Mouse (Mus musculus) megakaryocyte-erythroid progenitor cell, adult 5-6 weeks (primary cell): ENCODE data around the gene Bet1l. TPM values are rescaled to one million over a fixed set of nuclear protein-coding genes. Genes with fewer than 3 reads are reported as not detected.
"Not testable (repeated sequence)": the region's sequence is repeated elsewhere in the genome, so short reads cannot be mapped to it uniquely, and the experiment has no call there.

Experiments used
- ATAC-seq: replicated peaks from 2 replicates; pipeline ENCODE4 v1.8.0; 2016; ENCODE audit warnings: mild to moderate bottlenecking, inconsistent platforms; ENCODE audit not compliant: severe bottlenecking, poor library complexity, low FRiP score, low TSS enrichment
- total RNA-seq, 2 experiments: library from RNA; stranded (forward) in 1 of 2; stranded (reverse) in 1 of 2; fragments of 200-1000, 215-1000 nt in 1 of 2; fragments of >200 nt in 1 of 2; fragmentation: Nextera tagmentation in 1 of 2; gene quantifications; 2 replicates each; pipeline ENCODE4 v1.2.3; 2014 to 2017

Gene Bet1l
- 12.9 and 14.5 TPM in 2 replicates for total RNA-seq (2014; fragmentation: Nextera tagmentation)
- total RNA-seq (2017): 12.8 and 16.1 TPM in 2 replicates

GRCm38 (mm10) chr7:140857550-140858505 is at the start of gene Bet1l:
Bet1l (minus strand) TSS chr7:140857577.
- peak; percentile 16 for ATAC-seq

GRCm38 (mm10) chr7:140907131-140907530 is 49.8 kb upstream of the Bet1l start:
- no peak for ATAC-seq

- peak; percentile 70 for ATAC-seq
Measured at GRCm38 (mm10) chr7:140905642-140906081, 48.3 kb upstream of the Bet1l start.

- ATAC-seq: peak; percentile 63
Measured at GRCm38 (mm10) chr7:140903212-140903611, 45.8 kb upstream of the Bet1l start.

GRCm38 (mm10) chr7:140902036-140902875 is 44.9 kb upstream of the Bet1l start:
- ATAC-seq: no peak

- ATAC-seq: no peak
Measured at GRCm38 (mm10) chr7:140900220-140900619, 42.8 kb upstream of the Bet1l start, which contains the start of gene Cox8b. Cox8b (minus strand) TSS chr7:140900446.

- no peak for ATAC-seq
Measured at GRCm38 (mm10) chr7:140899121-140899520, 41.7 kb upstream of the Bet1l start.

- ATAC-seq: no peak
Measured at GRCm38 (mm10) chr7:140897863-140898262, 40.5 kb upstream of the Bet1l start.

GRCm38 (mm10) chr7:140894611-140895010 is 37.2 kb upstream of the Bet1l start:
- ATAC-seq: no peak

GRCm38 (mm10) chr7:140894031-140894430 is 36.7 kb upstream of the Bet1l start:
- ATAC-seq: no peak

GRCm38 (mm10) chr7:140890636-140891035 is 33.3 kb upstream of the Bet1l start:
- not testable (repeated sequence) for ATAC-seq

GRCm38 (mm10) chr7:140882469-140882803 is 25.1 kb upstream of the Bet1l start:
- ATAC-seq: no peak; the same call in 1 of the 2 replicates

GRCm38 (mm10) chr7:140881696-140882468 is 24.5 kb upstream of the Bet1l start, which contains the start of the genes Psmd13 and Sirt3:
Psmd13 (plus strand) TSS chr7:140881968.
Sirt3 (minus strand) TSS chr7:140882309.
- peak; percentile 85 for ATAC-seq

GRCm38 (mm10) chr7:140880865-140881515 is 23.6 kb upstream of the Bet1l start:
- ATAC-seq: 0 out of 2 replicates have a peak, but pooled peaks have one; percentile 16

- ATAC-seq: no peak
Measured at GRCm38 (mm10) chr7:140880419-140880818, 23.0 kb upstream of the Bet1l start.

- ATAC-seq: peak; percentile 38
Measured at GRCm38 (mm10) chr7:140879355-140879754, 22.0 kb upstream of the Bet1l start.

- ATAC-seq: no peak
Measured at GRCm38 (mm10) chr7:140877364-140877763, 20.0 kb upstream of the Bet1l start.

GRCm38 (mm10) chr7:140874224-140874623 is 16.8 kb upstream of the Bet1l start:
- ATAC-seq: no peak

- ATAC-seq: no peak
Measured at GRCm38 (mm10) chr7:140864761-140865160, 7.4 kb upstream of the Bet1l start.
